9 mouse cellular contexts compared by ENCODE assay signal in the genomic region with DNA sequence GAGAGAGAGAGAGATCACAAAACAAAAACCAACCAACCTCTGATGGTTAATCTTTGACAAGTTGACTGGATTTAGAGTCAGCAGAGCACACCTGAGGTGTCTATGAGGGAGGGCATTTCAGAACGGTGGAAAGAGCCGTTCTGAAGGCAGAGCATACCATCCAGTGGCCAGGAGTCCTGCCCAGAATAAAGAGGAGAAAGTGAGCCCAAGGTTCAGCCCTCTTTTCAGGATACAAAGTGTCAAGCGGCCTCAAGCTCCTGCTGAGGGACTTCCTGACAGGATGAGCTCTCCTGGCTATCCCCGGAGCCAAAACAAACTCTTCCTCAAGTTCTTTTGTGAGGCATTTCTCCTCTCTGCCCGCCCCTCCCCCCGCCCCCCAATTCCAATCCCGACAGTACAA. TPM values are rescaled to one million over a fixed set of nuclear protein-coding genes. Genes with fewer than 3 reads are reported as not detected.
DNase-seq lines count a peak whose midpoint lies in the region; ATAC-seq and TF ChIP-seq lines count a peak whose summit lies in the region.
"Had no signal": no experiment of that assay in that cellular context is flagged by ENCODE, and none has a peak within 500 bp of the region (broad histone marks: within the 10 kb centered on the region; RNA-seq: fewer than 3 reads in every experiment).

No protein-coding gene starts in this region.

- peak; percentile 53 for ATAC-seq in heart, postnatal 0 days (ENCODE audit: insufficient read depth, low read depth)
- ATAC-seq in intestine, embryonic 15.5 days, result 0 out of 2 replicates have a peak, but pooled peaks have one; percentile 12
- no peak for ATAC-seq in midbrain, embryonic 14.5 days (ENCODE audit: low FRiP score, low TSS enrichment)

- H3K27ac ChIP-seq in heart, postnatal 0 days (ENCODE audit: low read depth), result no peak overlapping the region
- H3K27ac ChIP-seq in embryonic facial prominence, embryonic 10.5 days (replicated peaks), result peak overlapping the region; percentile 54
- H3K27ac ChIP-seq in intestine, embryonic 15.5 days, result no peak overlapping the region
- no peak overlapping the region for H3K27ac ChIP-seq in midbrain, embryonic 14.5 days (replicated peaks; ENCODE audit: low read depth, low read length)

- peak overlapping the region; percentile 40 for H3K4me3 ChIP-seq in heart, postnatal 0 days (ENCODE audit: low read depth, low read length)
- H3K4me3 ChIP-seq in embryonic facial prominence, embryonic 10.5 days, result peak overlapping the region; percentile 52
- H3K4me3 ChIP-seq in intestine, embryonic 15.5 days (replicated peaks), result peak overlapping the region; percentile 19; the same call in 1 of the 2 replicates
- H3K4me3 ChIP-seq in midbrain, embryonic 14.5 days (replicated peaks; ENCODE audit: low read depth, low read length), result 0 out of 2 replicates have a peak overlapping the region, but pooled peaks have one; percentile 22

- 0 out of 2 replicates have a peak overlapping the region, but pooled peaks have one; percentile 11 for H3K9ac ChIP-seq in heart, postnatal 0 days (replicated peaks; ENCODE audit: low read depth, low read length)
- H3K9ac ChIP-seq in intestine, embryonic 15.5 days, result no peak overlapping the region
- no peak overlapping the region for H3K9ac ChIP-seq in midbrain, embryonic 14.5 days (replicated peaks; ENCODE audit: low read length)

- no peaks in the 10 kb centered on the region for H3K9me3 ChIP-seq in heart, postnatal 0 days (replicated peaks; ENCODE audit: control insufficient read depth, low read length)
- H3K9me3 ChIP-seq in embryonic facial prominence, embryonic 10.5 days, result no peaks in the 10 kb centered on the region
- H3K9me3 ChIP-seq in intestine, embryonic 15.5 days, result no peaks in the 10 kb centered on the region
- H3K9me3 ChIP-seq in midbrain, embryonic 14.5 days (ENCODE audit: control insufficient read depth, low read length), result no peaks in the 10 kb centered on the region
- H3K9me3 ChIP-seq: G1E had no signal

- H3K36me3 ChIP-seq in heart, postnatal 0 days (replicated peaks; ENCODE audit: control insufficient read depth, insufficient read depth, low read length), result no peaks in the 10 kb centered on the region
- H3K36me3 ChIP-seq in embryonic facial prominence, embryonic 10.5 days (replicated peaks), result no peaks in the 10 kb centered on the region
- no peaks in the 10 kb centered on the region for H3K36me3 ChIP-seq in intestine, embryonic 15.5 days
- H3K36me3 ChIP-seq in midbrain, embryonic 14.5 days (ENCODE audit: control insufficient read depth, insufficient read depth, low read length), result no peaks in the 10 kb centered on the region
- H3K36me3 ChIP-seq: G1E had no signal

- H3K4me2 ChIP-seq in heart, postnatal 0 days (ENCODE audit: low read depth, low read length), result peak overlapping the region; percentile 68
- H3K4me2 ChIP-seq in intestine, embryonic 15.5 days (replicated peaks), result peak overlapping the region; percentile 57
- H3K4me2 ChIP-seq in midbrain, embryonic 14.5 days (ENCODE audit: low read length), result peak overlapping the region; percentile 59

- no peak for TF ChIP-seq CTCF in heart, postnatal 0 days (IDR thresholded peaks at IDR 0.05; ENCODE audit: low read depth)

- H3K4me1 ChIP-seq in heart, postnatal 0 days (ENCODE audit: control insufficient read depth, insufficient read depth), result peaks cover 12% of the 10 kb centered on the region
- peaks cover 12% of the 10 kb centered on the region for H3K4me1 ChIP-seq in embryonic facial prominence, embryonic 10.5 days
- H3K4me1 ChIP-seq in intestine, embryonic 15.5 days (replicated peaks), result 0 out of 2 replicates have a peak, but pooled peaks cover 2% of the 10 kb centered on the region
- H3K4me1 ChIP-seq in midbrain, embryonic 14.5 days (ENCODE audit: control insufficient read depth, insufficient read depth, low read length), result peaks cover 3% of the 10 kb centered on the region; the same call in 1 of the 2 replicates

- TF ChIP-seq EP300 in heart, postnatal 0 days (IDR thresholded peaks at IDR 0.05; ENCODE audit: low read depth), result no peak

- no peaks in the 10 kb centered on the region for H3K27me3 ChIP-seq in heart, postnatal 0 days (ENCODE audit: control insufficient read depth, insufficient read depth, low read length)
- H3K27me3 ChIP-seq in embryonic facial prominence, embryonic 10.5 days (replicated peaks; ENCODE audit: low read depth, poor library complexity, severe bottlenecking), result 0 out of 2 replicates have a peak, but pooled peaks cover 4% of the 10 kb centered on the region
- no peaks in the 10 kb centered on the region for H3K27me3 ChIP-seq in intestine, embryonic 15.5 days (replicated peaks)
- H3K27me3 ChIP-seq in midbrain, embryonic 14.5 days (ENCODE audit: control insufficient read depth, insufficient read depth, low read length), result no peaks in the 10 kb centered on the region

- WGBS in heart, postnatal 0 days, result under 1% methylated on average over 7 of the region's 7 CpGs
- 2% methylated on average over 7 of the region's 7 CpGs for WGBS in embryonic facial prominence, embryonic 10.5 days
- WGBS in intestine, embryonic 15.5 days, result 4% methylated on average over 7 of the region's 7 CpGs
- WGBS in midbrain, embryonic 14.5 days, result 2% methylated on average over 7 of the region's 7 CpGs

- intact Hi-C loops in left cerebral cortex, postnatal 4 days (cut with DNase I), result no loop called here

- peak; percentile 29 for DNase-seq in heart, postnatal 0 days (ENCODE audit: low spot score)
- no peak for DNase-seq in heart, adult 18-20 months
- DNase-seq in embryonic facial prominence, embryonic 10.5 days (ENCODE audit: low spot score), result peak; percentile 31
- DNase-seq in midbrain, embryonic 14.5 days, result no peak
- DNase-seq in right cerebral cortex, adult 18-20 months, result no peak
- no peak for DNase-seq in left cerebral cortex, postnatal 4 days
- DNase-seq in cerebellum, postnatal 4 days (ENCODE audit: low spot score in 2 of 2), result no peak

RNA-seq across cellular contexts. Expression of a gene that starts 33.5 kb away (rescaled TPM):
- total RNA-seq in heart, postnatal 0 days (2014; rRNA removed; ENCODE audit: low replicate concordance), result 28.4 and 39.8 TPM in 2 replicates
- 8.2 and 8.7 TPM in 2 replicates for polyA plus RNA-seq in heart, postnatal 0 days (2015; fragmentation: Nextera tagmentation; extraction: Ambion mirVana)
- 10 to 100 TPM; 17.9 to 19.3 TPM for total RNA-seq in heart, adult 18-20 months (2021)
- 31.2 and 32.0 TPM in 2 replicates for polyA plus RNA-seq in embryonic facial prominence, embryonic 10.5 days (2016; fragmentation: Nextera tagmentation; extraction: Ambion mirVana)
- polyA plus RNA-seq in intestine, embryonic 15.5 days (2015; fragmentation: Nextera tagmentation; extraction: Ambion mirVana), result 16.0 and 16.8 TPM in 2 replicates
- 30.6 and 32.4 TPM in 2 replicates for polyA plus RNA-seq in midbrain, embryonic 14.5 days (2014; fragmentation: Nextera tagmentation; extraction: Ambion mirVana)
- total RNA-seq in left cerebral cortex, postnatal 4 days (2021), result 10 to 100 TPM; 58.7 to 63.5 TPM

Comparison
In these comparisons a context has a peak if more than half of its experiments do, and no peak if none do; other contexts are left out.
1. DNase-seq: peak in heart, postnatal 0 days (single experiment) and embryonic facial prominence, embryonic 10.5 days (single experiment); none in heart, adult 18-20 months (0 of 2), midbrain, embryonic 14.5 days (single experiment), right cerebral cortex, adult 18-20 months (single experiment), left cerebral cortex, postnatal 4 days (single experiment) and cerebellum, postnatal 4 days (0 of 2).
2. Peak in every context shown above with its lines, with median percentiles within 50 percentile points of each other: H3K4me2 ChIP-seq and H3K4me3 ChIP-seq.